Mouse (Mus musculus) hindbrain, embryonic 16.5 days (tissue): ENCODE results near the gene Hes2. TPM values are rescaled to one million over a fixed set of nuclear protein-coding genes. Genes with fewer than 3 reads are reported as not detected.

Source experiments
- ATAC-seq: fragments of 200-750 bp; cut with Nextera tagmentation; 2 replicates; pipeline ENCODE4 v1.8.0; 2017; ENCODE audit warnings: moderate TSS enrichment, moderate library complexity
- H3K27ac ChIP-seq: fragments of 300-500 bp; sonication (generic); 2 replicates; pipeline ENCODE4 v1.5.1; 2014; ENCODE audit warnings: low read depth, mild to moderate bottlenecking, control low read depth, low read length, moderate library complexity
- H3K27me3 ChIP-seq: fragments of 300-500 bp; sonication (generic); replicated peaks from 2 replicates; pipeline ENCODE4 v1.6.1; 2014; ENCODE audit warnings: low read length; ENCODE audit not compliant: control insufficient read depth, insufficient read depth
- H3K36me3 ChIP-seq: fragments of 300-500 bp; sonication (generic); 2 replicates; pipeline ENCODE4 v1.6.1; 2014; ENCODE audit warnings: mild to moderate bottlenecking, low read length, moderate library complexity, mixed read lengths; ENCODE audit not compliant: control insufficient read depth, insufficient read depth
- H3K4me1 ChIP-seq: fragments of 300-500 bp; sonication (generic); 2 replicates; pipeline ENCODE4 v1.6.1; 2014; ENCODE audit warnings: low read depth, low read length; ENCODE audit not compliant: control insufficient read depth, insufficient read depth
- H3K4me2 ChIP-seq: fragments of 300-500 bp; sonication (generic); 2 replicates; pipeline ENCODE4 v1.6.1; 2014; ENCODE audit warnings: mild to moderate bottlenecking, low read length, control low read depth, moderate library complexity
- H3K4me3 ChIP-seq: fragments of 300-500 bp; sonication (generic); 2 replicates; pipeline ENCODE4 v1.5.1; 2014; ENCODE audit warnings: mild to moderate bottlenecking, low read length, control low read depth, moderate library complexity
- H3K9ac ChIP-seq: fragments of 300-500 bp; sonication (generic); 2 replicates; pipeline ENCODE4 v1.6.1; 2014; ENCODE audit warnings: low read depth, mild to moderate bottlenecking, control low read depth, low read length, moderate library complexity
- H3K9me3 ChIP-seq: fragments of 300-500 bp; sonication (generic); 2 replicates; pipeline ENCODE4 v1.6.1; 2014; ENCODE audit warnings: mild to moderate bottlenecking, low read length, moderate library complexity; ENCODE audit not compliant: control insufficient read depth
- WGBS: fragments of 180-500 bp; shearing (Covaris S2); extraction: QIAGEN DNeasy Blood & Tissue Kit; methylation state at CpG from one replicate; pipeline ENCODE4 v1.1.7; 2014; 5-methylcytosine and 5-hydroxymethylcytosine counted together
- polyA plus RNA-seq: library from polyadenylated mRNA; unstranded; fragments of >200 nt; fragmentation: Nextera tagmentation; extraction: Ambion mirVana; gene quantifications from 2 replicates; pipeline ENCODE4 v1.2.1, GENCODE M21; 2015

Hes2 gene
- polyA plus RNA-seq, 1 experiment from 2014 or later = not detected

DNA sequence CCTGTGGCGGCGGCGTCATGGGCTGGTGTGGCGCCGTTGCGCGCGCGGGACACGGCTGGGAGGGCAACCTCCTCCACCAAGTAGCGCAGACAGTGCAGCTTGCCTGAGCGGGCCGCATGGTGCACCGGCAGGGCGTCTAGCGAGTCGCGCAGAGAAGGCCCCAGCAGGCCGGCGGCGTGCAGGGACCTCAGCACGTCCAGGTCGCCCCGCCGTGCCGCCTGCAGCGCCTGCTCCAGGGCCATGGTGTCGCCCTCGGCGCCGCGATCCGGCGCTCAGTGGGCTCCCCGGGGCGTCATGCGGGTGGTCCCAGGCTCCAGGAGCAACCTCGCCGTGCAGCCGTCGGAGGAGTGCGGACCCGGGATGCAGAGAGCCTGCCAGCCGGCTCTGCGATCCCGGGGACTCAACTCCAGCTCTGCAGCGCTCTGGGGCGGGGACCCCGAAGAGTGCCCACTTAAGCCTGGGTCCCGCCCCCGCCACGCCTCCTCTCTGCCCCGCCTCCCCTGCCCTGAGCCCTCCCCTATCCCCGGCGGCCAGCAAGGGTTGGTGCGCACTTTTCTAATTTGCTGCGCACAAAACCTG, 6.6 kb upstream of the Hes2 start, which contains the start of gene Espn:
TSS of gene Espn (minus strand) at position 406 of the 579 bp plus-strand sequence.
- 0% methylated on average over 37 of the region's 57 CpGs for WGBS
- H3K9me3 ChIP-seq = no peaks in the 10 kb centered on the region
- peak within 1 kb of the TSS; percentile 51 for H3K4me2 ChIP-seq
- H3K4me3 ChIP-seq = peak within 1 kb of the TSS; percentile 30
- ATAC-seq = peak; percentile 70
- H3K27me3 ChIP-seq = peaks cover 40% of the 10 kb centered on the region
- peak within 1 kb of the TSS; percentile 31 for H3K9ac ChIP-seq
- H3K27ac ChIP-seq = no peak within 1 kb of the TSS
- no peaks in the 10 kb centered on the region for H3K36me3 ChIP-seq
- peaks cover 13% of the 10 kb centered on the region for H3K4me1 ChIP-seq

DNA sequence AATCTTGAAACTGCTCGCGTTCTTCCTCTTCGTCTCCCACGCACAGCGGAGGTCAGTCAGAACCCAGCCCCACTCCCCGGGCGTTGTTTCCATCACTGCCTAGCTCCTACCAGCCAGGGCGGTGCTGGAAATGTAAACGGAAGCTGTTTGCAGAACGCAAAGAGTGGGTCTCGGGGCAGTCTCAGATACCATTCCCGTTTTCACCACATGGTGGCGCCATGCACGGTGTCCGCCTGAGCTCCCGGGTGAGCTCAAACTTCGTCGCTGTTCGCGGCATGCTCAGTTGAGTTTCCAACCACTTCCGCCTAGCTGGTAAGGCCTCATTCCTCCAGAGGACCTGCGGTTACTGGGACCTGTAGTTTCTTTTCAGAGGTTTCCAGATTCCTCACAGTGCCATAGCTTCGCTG, 4.9 kb upstream of the Hes2 start:
- H3K4me3 ChIP-seq = peak overlapping the region; percentile 23
- H3K27me3 ChIP-seq = peaks cover 57% of the 10 kb centered on the region
- H3K4me2 ChIP-seq = peak overlapping the region; percentile 50
- no peak overlapping the region; the same call in 1 of the 2 replicates for H3K9ac ChIP-seq
- WGBS = 1% methylated on average over 23 of the region's 23 CpGs
- H3K27ac ChIP-seq = no peak overlapping the region
- no peaks in the 10 kb centered on the region for H3K36me3 ChIP-seq
- ATAC-seq = no peak
- peaks cover 17% of the 10 kb centered on the region for H3K4me1 ChIP-seq
- H3K9me3 ChIP-seq = no peaks in the 10 kb centered on the region

DNA sequence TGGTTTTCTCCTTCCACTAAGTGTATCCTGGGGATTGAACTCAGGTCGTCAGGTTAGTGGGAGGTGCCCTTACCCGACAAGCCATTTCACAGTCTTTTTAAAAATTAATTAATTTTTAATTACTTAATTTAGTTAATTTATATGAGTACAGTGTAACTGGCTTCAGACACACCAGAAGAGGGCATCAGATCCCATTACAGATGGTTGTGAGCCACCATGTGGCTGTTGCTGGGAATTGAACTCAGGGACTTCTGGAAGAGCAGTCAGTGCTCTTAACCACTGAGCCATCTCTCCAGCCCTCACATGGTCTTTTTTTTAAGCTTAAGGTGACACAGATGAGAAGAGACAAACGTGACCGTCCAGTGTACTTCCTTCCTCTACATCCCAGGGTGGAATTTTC, 3.6 kb upstream of the Hes2 start:
- 67% methylated on average over 4 of the region's 4 CpGs for WGBS
- ATAC-seq = no peak
- peaks cover 69% of the 10 kb centered on the region for H3K27me3 ChIP-seq
- no peak overlapping the region for H3K4me3 ChIP-seq
- H3K4me2 ChIP-seq = no peak overlapping the region
- no peak overlapping the region for H3K27ac ChIP-seq
- H3K36me3 ChIP-seq = no peaks in the 10 kb centered on the region
- H3K9ac ChIP-seq = no peak overlapping the region
- H3K4me1 ChIP-seq = peaks cover 25% of the 10 kb centered on the region
- no peaks in the 10 kb centered on the region for H3K9me3 ChIP-seq

DNA sequence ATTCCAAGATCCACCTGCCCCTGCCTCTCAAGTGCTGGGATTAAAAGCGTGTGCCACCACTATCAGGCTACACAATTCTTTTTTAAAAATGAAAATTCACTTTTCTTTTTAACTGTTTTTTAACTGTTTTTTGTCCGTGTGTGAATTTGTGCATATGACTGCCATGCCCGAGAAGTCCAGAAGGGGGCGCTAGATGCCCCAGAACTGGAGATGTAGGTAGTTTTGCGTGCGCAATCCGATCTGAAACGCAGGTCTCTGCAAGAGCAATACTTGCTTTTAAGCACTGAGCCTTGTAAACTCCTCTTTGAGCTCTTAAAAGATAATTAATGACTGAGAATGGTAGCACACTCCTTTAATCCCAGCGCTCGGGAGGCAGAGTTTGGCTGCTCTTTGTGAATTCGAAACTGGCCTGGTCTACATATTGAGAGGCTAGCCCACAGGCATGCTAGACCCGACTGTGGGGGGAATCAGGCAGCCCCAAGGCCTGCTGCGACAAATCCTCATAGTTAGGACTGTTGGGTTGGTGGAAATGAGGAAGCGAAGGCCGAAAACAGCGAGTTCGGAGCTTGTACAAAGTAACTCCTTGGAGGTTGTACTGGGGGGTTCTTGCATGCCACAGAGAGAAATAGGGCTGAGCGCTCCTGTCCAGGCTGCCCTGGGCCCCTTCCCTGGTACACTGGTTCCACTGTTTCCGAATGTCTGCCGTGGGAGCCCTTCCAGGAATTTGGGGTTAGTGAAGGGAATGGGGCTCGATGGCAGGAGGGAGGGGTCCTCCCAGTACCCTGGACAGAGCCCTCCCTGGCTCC, 685 bp upstream of the Hes2 start:
- Histone ChIP-seq H3K27ac (no peak overlapping the region), H3K9ac (no peak overlapping the region), H3K4me2 (peak overlapping the region; percentile 26; the same call in 1 of the 2 replicates), H3K4me3 (no peak overlapping the region), H3K9me3 (no peaks in the 10 kb centered on the region), H3K4me1 (peaks cover 18% of the 10 kb centered on the region), H3K27me3 (peaks cover 69% of the 10 kb centered on the region), H3K36me3 (no peaks in the 10 kb centered on the region)
- 14% methylated on average over 21 of the region's 21 CpGs for WGBS
- no peak for ATAC-seq

DNA sequence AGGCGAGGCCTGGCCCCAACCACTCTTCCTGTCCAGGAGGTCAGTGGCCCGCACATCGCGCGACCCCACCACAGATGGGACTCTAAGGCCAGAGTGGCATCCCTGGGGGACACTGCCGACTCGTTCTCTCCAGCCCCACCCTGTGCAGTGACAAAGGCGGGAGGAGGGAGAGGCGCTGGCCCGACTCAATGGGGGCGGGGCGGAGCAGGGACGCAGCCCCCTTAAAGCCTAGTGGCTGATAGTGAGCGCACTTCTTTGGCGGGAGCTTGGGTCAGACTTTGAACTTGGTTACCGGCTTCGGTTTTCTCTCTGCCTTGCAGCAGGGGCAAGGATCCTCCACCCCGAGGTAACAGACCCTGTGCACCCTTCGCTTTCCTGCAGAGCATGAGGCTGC, 615 bp downstream of the Hes2 start:
- Histone ChIP-seq H3K9me3 (no peaks in the 10 kb centered on the region), H3K4me2 (peak overlapping the region; percentile 22), H3K4me1 (peaks cover 12% of the 10 kb centered on the region), H3K4me3 (peak overlapping the region; percentile 16; the same call in 1 of the 2 replicates), H3K27ac (no peak overlapping the region), H3K36me3 (no peaks in the 10 kb centered on the region), H3K9ac (peak overlapping the region; percentile 22), H3K27me3 (peaks cover 57% of the 10 kb centered on the region)
- no peak for ATAC-seq
- WGBS = under 1% methylated on average over 19 of the region's 19 CpGs

DNA sequence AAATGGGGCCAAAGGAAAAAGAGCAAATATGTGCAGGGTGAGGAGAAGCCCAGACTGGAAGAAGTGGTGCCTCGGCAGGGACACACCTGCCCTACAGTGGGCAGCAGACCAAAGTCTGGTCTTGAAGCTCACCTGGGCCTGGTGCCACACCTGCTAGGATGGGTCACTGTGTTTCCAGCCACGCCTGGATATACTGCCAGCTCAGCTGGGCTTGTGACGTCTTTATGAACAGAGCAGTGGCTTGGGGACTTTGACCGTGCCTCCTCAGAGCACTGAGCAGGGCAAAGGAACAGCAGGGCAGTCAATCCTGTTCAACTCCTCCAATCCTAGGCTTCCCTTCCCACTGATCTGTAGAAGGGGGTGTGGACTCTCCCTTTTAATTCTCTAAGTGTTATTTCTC, 2.1 kb downstream of the Hes2 start:
- no peak overlapping the region for H3K4me2 ChIP-seq
- H3K27me3 ChIP-seq = peaks cover 55% of the 10 kb centered on the region
- H3K4me3 ChIP-seq = no peak overlapping the region
- peaks cover 12% of the 10 kb centered on the region for H3K4me1 ChIP-seq
- H3K9me3 ChIP-seq = no peaks in the 10 kb centered on the region
- no peak overlapping the region for H3K9ac ChIP-seq
- no peaks in the 10 kb centered on the region for H3K36me3 ChIP-seq
- ATAC-seq = no peak
- H3K27ac ChIP-seq = no peak overlapping the region
- 33% methylated on average over 4 of the region's 4 CpGs for WGBS

DNA sequence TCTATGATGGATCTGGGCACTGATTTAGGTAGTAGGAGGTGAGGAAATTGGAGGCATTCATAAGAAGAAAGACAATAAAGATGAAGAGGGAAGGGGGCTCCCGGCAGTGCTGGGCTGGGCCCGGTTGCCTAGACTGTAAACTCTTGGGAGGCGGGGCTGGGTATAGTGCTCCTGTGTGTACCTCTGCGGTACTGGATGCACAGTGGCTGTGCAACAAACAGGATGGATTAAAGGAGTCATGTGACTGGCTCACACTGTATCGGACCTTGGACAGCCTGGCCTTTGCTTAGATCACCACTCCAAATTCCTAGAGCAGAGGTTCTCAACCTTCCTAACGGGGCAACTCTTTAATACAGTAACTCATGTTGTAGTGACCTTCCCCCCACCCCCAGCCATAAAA, 2.9 kb downstream of the Hes2 start:
- no peak for ATAC-seq
- no peaks in the 10 kb centered on the region for H3K36me3 ChIP-seq
- no peaks in the 10 kb centered on the region for H3K9me3 ChIP-seq
- no peak overlapping the region for H3K9ac ChIP-seq
- H3K4me1 ChIP-seq = peaks cover 12% of the 10 kb centered on the region
- no peak overlapping the region for H3K4me3 ChIP-seq
- peaks cover 55% of the 10 kb centered on the region for H3K27me3 ChIP-seq
- H3K4me2 ChIP-seq = no peak overlapping the region
- 78% methylated on average over 6 of the region's 6 CpGs for WGBS
- H3K27ac ChIP-seq = no peak overlapping the region

DNA sequence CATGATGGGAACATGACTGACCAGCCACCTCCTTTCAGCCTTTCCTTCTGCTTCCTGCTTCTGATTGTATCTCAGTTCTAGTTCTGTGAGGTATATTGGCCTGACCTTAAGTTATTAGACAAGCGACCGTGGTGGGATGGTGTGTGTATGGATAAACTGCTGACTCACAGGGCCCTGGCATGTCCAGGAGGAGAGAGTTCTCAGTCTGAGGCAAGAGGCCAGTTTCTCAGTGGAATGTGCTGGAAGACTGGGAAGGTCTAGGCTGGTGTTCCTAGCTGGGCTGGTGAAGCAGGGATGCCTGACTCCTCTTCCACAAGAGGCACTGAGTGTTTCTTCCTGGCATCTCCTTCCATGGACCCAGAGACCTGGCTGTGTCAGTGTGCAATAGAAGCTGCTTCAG, 4.1 kb downstream of the Hes2 start:
- H3K4me3 ChIP-seq = no peak overlapping the region
- H3K36me3 ChIP-seq = no peaks in the 10 kb centered on the region
- H3K9me3 ChIP-seq = no peaks in the 10 kb centered on the region
- ATAC-seq = no peak
- peaks cover 47% of the 10 kb centered on the region for H3K27me3 ChIP-seq
- no peak overlapping the region for H3K9ac ChIP-seq
- no peak overlapping the region for H3K4me2 ChIP-seq
- WGBS = 85% methylated on average over 2 of the region's 2 CpGs
- no peak overlapping the region for H3K27ac ChIP-seq
- peaks cover 12% of the 10 kb centered on the region for H3K4me1 ChIP-seq
